Mouse (Mus musculus) bone marrow macrophage, adult 2 months (primary cell): ENCODE measurements around the gene Myoz1.

Experiments used
- CTCF ChIP-seq: IDR thresholded peaks from 2 replicates; pipeline ENCODE4 v1.5.1; 2012; ENCODE audit warnings: low read depth, mild to moderate bottlenecking, low read length, moderate library complexity
- POLR2A ChIP-seq: IDR thresholded peaks from 2 replicates; pipeline ENCODE4 v1.6.1; 2012; ENCODE audit warnings: mild to moderate bottlenecking, low read depth, low read length, borderline replicate concordance

DNA sequence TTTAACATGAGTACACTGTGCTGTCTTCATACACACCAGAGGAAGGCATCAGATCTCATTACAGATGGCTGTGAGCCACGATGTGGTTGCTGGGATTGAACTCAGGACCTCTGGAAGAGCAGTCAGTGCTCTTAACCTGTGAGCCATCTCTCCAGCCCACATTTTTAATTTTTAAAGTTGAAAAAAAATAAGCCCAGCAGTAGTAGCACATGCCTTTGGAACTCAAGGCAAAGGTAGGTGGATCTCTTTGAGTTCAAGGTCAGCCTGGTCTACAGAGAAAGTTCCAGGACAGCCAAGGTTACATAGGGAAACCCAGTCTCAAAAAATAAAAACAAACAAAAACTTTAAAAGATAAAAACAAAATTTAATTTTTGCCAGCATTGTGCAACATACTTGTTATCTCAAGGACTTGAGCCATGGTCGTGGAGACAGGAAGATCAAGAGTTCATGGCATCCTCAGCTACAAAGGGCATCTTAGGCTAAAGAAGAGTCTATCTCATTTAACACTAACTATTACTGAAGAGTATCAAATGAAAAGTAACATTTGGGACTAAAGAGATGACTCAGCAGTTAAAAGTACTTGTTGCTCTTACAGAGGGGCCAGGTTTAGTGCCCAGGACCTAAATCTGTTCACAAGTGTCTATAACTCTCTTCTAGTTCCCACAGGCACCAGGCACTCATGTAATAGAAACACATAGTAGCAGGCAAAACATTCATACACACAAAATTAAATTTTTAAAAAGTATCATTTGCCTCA is 18.3 kb downstream of the Myoz1 start:
- no peak for TF ChIP-seq CTCF
- no peak for TF ChIP-seq POLR2A
